Mouse (Mus musculus) limb, embryonic 11.5 days (tissue): ENCODE data around the gene Med8. TPM values are rescaled to one million over a fixed set of nuclear protein-coding genes. Genes with fewer than 3 reads are reported as not detected.

Experiments
- polyA plus RNA-seq: library from polyadenylated mRNA; unstranded; fragments of >200 nt; fragmentation: Nextera tagmentation; extraction: Ambion mirVana; gene quantifications from 2 replicates; pipeline ENCODE4 v1.2.1, GENCODE M21; 2014

Gene Med8
- polyA plus RNA-seq, 1 experiment from 2014 or later: 130 TPM

Other genes with a start within 250 kb of the Med8 start
- 63.9 and 71.4 TPM in 2 replicates for gene Kdm4a, start 229.3 kb upstream of the Med8 start, polyA plus RNA-seq
- 46.8 and 51.0 TPM in 2 replicates for gene Ptprf, start 117.9 kb upstream of the Med8 start, polyA plus RNA-seq
- 11.0 and 13.3 TPM in 2 replicates for gene Szt2, start 64 bp upstream of the Med8 start, polyA plus RNA-seq
- gene Elovl1, start 18.8 kb downstream of the Med8 start, polyA plus RNA-seq: 42.7 and 48.8 TPM in 2 replicates
- gene Cdc20, start 28.0 kb downstream of the Med8 start, polyA plus RNA-seq: 355 and 368 TPM in 2 replicates
- gene Mpl, start 48.2 kb downstream of the Med8 start, polyA plus RNA-seq: 1.3 TPM in 2 replicates
- 9.9 and 12.6 TPM in 2 replicates for gene Tie1, start 80.7 kb downstream of the Med8 start, polyA plus RNA-seq
- gene 2610528J11Rik, start 117.7 kb downstream of the Med8 start, polyA plus RNA-seq: 1.0 and 1.6 TPM in 2 replicates
- 0.27 and 0.33 TPM in 2 replicates for gene Tmem125, start 134.7 kb downstream of the Med8 start, polyA plus RNA-seq
- 0.40 and 0.45 TPM in 2 replicates for gene Cfap57, start 211.4 kb downstream of the Med8 start, polyA plus RNA-seq
- 180 and 190 TPM in 2 replicates for gene Ebna1bp2, start 211.5 kb downstream of the Med8 start, polyA plus RNA-seq
- not detected in 2 replicates for gene Olfr62, start 249.6 kb downstream of the Med8 start, polyA plus RNA-seq